Mouse (Mus musculus) hindlimb bud, embryonic 11.5 days (tissue): ENCODE measurements around the gene Ifngr2.

Experiments used
- DNase-seq: peaks from one replicate; pipeline ENCODE4 v3.0.0-alpha.2; 2012; ENCODE audit warnings: low read depth, low spot score; ENCODE audit errors: extremely low spot score

The Ifngr2 gene

DNA sequence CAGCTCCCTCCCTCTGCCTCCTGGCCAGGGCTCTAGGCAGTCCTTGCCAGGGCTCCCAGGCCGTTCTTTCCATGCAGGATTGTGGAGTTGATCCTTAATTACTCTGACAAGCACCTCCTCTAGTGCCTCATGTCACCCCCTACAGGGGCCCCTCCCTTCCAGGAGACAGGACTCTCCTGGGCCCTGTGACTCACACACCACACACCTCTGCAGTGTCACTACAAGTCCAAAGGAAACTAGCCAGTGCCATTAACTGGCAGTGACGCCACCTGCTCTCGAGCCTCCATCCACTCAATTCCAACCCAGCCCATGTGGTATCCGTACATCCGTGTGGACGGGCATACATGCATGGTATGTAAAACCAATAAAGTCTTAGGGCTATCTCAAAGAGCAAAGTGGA, 12.0 kb upstream of the Ifngr2 start:
- no peak for DNase-seq

DNA sequence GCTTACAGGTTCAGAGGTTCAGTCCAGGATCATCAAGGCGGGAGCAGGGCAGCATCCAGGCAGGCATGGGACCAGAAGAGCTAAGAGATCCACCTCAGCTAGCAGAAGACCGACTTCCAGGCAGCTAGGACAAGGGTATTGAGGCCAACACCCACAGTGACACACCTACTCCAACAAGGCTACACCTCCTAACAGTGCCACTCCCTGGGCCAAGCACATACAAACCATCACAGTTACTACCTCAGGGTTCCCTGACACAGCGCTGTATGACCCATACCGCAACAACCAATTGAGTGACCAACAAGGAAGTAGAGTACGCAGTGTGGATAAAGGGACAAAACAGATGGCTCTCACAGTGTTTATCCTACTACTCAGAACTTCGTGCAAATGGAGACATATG, 10.5 kb upstream of the Ifngr2 start:
- DNase-seq = no peak

DNA sequence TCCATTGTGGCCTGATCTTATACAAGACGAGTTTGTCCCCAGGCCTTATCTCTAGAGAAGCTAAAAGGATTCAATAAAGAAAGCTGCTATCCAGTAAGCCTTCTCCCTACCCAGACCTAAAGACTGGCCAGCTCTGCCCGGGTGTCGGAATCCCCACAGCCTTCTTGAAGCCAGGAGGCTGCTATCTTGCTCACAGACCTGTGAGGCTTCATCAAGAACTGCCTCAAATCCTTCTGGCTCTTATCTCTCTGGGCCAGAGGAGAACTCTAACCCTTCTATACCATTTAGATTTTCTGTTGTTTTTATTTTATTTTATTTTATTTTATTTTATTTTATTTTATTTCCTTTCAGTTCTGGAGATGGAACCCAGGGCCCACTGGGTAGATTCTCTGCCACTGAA, 9.8 kb upstream of the Ifngr2 start:
- no peak for DNase-seq

DNA sequence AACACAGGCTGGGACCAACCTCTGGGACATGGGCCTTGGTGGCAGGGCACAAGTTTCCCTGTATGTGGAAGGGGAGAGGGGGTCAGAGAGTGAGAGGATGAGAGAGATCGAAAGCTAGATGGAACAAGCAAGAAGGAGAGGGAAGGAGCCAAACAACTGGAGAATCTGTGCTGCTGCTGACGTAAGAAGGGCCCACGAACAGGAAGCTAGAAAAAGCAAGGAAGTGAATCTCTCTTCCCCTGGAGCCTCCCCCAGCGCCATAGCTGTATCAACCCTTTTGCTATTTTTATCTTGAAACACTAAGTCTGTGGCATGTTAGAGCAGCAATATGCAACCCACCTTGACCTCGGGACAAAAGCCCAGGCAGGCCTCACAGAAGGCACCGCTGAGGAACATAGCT, 8.8 kb upstream of the Ifngr2 start:
- DNase-seq = no peak

DNA sequence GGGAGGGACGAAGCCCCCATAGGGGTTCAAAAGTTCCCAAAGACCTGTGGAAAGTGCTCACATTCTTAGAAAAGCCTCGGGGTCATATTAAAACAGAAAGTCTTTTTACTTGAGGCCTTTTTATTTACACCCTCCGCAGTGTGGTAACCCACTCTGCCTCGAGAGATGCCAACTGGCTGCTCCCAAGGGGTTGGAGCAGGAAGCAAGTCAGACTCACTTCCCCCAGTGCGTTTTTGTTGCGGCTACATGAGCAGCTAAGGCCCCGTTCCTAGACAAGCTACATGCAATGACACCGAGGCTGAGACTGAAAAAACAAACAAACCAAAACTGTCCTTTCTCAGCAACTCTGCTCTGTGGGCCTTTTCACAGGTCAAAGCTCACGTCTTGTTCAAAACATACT, 8.4 kb upstream of the Ifngr2 start:
- DNase-seq = no peak

DNA sequence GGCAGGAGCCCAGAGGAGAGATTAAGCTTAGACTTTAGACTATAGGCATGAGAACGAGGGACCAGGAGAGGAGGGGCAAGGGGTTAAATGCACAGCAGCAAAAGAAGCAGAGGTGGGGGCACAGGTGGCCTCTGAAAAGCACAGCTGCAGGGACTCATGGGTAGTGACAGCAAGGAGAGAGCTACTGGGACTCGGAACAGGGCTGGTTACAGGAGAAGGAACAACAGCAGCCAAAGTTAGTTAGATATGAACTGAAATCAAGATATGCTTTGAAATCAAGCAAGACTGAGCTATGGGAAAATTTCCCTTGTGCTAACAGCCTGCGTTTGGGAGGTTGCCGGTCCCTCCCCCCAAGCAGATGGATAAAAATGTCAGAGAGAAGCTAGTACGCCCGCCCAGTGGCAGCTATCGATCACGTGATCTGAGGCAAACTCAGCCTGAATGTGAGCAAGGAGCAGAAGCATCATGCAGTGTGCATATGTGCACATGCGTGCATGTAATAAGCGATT, 5.2 kb upstream of the Ifngr2 start:
- no peak for DNase-seq

DNA sequence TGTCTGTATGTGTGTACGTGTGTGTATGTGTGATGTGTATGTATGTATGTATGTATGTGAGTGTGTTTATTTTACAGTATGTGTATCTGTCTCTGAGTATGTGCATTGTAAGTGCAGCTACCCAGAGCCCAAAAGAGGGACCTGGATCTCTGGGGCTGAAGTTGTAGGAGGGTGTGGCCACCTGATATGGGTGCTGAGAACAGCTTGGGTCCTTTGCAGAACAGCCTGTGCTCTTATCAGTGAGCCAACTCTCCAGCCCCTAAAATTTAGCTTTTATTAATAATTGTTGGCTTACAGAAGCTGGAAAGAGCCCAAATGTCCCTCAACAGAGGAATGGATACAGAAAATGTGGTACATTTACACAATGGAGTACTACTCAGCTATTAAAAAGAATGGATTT, 3.3 kb upstream of the Ifngr2 start:
- DNase-seq = no peak

DNA sequence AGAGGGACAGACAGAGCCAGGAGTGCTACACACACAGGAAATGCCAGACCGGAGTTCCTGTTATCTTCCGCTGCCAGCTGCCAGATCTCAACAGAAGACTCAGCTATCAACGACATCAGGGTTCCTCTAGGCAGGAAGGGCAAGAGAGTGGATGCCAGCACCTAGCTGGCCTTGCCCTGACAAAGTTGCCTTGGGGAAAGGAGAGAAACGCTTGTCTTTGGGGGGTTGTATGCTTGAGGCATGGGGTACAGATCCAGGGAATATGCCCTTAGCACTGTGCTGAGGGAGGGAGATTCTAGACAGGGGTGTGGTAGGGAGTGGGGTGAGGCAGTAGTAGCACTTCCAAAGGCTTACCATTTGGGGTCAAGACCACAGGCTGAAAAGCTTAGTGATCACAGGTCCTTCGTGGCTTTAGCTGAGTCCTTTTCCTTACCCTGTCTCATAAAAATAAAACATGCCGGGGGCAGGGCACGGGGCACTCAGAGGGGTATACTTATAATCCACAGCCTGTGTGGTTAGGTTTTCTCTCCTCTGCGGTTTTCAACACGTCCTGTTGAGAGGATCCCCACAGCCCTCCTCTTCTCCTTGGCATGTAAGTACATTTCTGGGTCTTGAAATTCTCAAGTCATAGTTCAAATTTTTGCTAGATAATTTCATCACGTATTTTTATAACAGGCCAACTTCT, 1.1 kb upstream of the Ifngr2 start:
- DNase-seq = no peak

DNA sequence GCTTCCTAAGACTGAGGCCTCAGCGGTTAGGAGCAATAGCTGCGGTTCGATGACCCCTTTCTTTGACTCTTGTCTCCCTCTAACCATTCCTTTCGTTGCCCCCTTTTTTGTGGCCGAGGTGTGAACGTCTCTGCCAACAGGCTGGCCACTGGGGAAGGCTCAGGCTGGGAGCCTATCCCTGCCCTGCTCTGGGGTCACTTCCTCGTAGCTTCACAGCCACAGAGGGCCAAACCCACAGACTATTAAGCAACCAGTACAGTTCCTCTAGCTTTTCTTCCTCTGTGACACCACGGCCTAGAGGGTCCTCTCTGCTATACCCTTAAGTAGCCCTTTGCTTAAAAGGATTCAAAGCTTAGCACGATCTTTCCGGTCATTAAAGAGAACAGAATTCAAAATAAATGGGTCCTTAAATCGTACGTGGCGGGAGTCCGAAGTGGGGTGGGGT, 459 bp upstream of the Ifngr2 start:
- no peak for DNase-seq

DNA sequence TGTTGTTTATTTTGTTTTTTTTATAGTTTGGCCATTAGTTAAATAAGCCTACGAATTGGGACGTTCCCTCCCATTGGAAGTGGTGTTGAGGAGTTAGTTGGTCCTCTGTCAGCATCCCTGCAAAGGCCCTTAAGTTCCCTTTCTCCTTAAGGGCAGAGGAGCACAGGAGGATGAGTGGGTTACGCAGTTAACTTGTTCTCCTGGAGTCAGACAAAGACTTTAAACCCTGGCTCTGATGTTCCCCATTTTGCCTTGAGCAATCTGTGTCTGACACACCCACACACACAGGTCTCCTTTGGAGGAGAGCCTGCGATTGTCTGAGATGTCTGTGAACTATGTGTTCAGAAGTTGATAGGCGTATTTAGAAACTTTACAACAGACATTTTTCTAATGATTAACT, 1.1 kb downstream of the Ifngr2 start:
- DNase-seq = no peak

DNA sequence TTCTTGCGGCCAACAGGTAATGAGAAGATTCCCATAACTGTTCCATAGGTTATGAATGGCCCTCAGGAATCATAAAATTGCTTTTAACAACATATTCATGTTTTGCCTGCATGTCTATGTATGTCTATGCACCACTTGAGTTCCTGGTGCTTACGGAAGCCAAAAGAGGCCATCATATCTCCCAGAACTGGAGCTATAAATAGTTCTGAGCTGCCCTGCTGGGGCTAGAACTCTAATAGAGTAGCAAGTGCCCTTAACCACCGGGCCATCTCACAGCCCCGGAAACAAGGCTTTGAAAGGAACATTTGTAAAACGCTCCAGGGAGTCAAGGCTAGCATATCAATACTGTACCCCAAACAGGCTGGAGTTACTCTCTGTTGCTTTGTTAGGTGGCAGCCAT, 1.7 kb downstream of the Ifngr2 start:
- DNase-seq = no peak

DNA sequence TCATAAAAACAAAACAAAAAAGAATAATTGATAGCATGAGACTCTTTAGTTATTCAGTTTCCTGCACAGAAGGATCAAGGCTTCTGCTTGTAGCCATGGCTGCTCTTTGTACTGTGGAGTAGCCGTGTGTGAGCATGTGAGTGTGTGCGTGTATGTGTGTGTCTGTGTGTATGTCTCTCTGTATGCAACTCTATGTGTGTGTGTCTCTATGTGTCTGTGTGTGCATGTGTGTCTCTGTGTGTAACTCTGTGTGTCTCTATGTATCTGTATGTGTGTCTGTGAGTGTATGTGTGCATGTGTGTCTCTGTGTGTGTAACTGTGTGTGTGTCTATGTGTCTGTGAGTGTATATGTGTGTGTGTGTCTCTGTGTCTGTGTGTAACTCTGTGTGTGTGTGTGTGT, 2.1 kb downstream of the Ifngr2 start:
- DNase-seq = no peak

DNA sequence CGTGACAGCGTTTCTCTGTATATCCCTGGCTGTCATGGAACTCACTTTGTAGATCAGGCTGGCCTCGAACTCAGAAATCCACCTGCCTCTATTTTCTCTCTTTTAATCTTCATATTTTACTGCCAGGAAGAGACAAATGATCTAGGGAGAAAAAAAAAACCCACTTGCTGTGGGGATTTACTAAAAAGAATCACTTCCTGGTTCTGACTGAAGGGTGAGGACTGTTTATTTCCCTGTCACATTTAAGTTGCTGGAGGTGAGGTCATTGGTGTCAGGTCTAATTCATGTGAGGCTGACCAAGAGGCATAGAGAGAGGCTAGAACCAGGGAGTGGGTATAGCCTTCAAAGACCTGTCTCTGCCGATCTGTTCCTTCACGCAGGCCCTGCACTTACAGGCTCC, 2.7 kb downstream of the Ifngr2 start:
- no peak for DNase-seq

DNA sequence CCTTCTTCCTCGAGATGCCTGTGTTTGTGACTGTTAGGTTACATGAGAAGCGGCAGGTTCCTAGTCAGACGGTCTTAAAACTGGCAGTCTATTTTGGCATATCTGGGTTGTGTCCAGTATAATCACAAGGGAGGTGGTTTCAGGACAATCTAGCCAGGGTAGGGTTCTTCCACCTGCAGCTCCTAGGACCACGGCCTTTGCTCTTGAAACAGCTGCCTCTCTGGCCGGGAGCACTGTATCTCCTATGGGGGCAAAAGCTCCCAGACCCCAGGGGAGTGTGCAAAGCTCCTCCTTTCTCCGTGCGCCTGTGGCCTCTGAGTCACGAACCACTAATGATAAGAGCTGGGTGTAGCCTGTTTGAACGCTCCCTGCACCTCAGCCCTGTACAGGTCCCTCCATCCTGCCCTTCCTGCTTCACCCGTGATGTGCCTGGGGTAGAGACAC, 4.2 kb downstream of the Ifngr2 start:
- DNase-seq = no peak

DNA sequence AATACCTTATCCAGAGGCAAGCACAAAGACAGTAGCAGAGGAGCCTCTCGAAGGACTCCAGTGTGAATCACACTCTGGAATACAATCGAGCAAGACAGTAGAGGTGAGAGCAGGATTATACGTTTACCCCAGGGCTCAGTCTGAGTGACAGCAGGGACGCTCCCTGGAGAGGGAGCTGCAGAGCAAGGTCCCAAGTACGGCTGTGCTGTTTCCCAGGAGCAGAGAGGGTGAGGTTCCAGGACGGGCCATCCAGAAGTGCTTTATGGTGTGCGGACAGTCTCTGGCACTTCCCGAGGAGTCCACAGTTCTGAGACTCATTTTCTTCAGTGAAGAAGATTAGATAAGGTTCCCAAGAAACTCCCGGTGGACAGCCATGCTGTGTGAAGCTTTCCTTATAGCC, 5.2 kb downstream of the Ifngr2 start:
- DNase-seq = no peak

DNA sequence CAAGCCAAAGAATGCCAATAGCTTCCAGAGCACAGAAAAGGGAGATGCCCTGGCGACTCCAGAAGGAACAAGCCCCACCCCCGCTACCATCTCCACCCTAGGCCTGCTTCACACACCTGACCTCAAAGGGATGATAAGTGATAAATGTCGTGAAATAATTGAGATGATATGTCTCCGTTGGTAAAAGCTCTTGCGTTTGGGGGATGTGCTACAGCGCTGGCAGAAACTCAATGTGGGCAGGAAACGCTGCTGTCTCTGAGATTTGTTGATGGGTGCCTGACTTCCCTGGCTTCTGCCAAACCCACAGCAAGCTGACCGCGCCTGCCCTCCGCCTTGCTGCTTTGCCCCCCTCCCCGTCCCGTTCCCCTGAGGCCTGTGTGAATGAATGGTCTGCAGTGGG, 6.8 kb downstream of the Ifngr2 start:
- DNase-seq = no peak

DNA sequence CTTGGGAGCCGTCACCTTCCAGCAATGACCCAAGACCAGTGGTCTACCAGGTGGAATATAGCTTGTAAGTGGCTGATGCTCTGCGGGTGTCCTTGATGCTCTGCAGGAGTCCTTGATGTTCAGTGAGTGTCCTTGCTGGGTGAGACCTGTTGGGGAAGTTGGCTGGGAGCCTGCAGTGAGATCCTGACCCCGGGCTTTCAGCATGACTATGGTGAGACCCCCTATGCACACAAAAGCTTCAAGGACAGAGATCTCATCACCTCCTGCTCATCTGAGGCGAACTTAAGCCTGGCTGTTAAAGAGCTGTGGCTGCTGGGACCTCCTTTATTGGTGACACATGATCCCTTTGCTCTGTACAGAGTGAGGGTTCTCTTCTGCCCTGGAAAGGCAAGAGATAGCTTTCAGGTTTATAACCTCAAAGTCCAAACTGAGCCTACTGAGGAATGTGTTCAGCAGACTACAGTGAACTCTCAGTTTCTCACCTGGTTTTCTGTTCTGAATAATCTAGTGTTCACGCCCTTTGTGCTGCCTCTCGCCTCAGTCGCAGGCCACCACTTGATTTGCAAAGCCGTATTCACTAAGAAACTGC, 8.2 kb downstream of the Ifngr2 start:
- DNase-seq = no peak

DNA sequence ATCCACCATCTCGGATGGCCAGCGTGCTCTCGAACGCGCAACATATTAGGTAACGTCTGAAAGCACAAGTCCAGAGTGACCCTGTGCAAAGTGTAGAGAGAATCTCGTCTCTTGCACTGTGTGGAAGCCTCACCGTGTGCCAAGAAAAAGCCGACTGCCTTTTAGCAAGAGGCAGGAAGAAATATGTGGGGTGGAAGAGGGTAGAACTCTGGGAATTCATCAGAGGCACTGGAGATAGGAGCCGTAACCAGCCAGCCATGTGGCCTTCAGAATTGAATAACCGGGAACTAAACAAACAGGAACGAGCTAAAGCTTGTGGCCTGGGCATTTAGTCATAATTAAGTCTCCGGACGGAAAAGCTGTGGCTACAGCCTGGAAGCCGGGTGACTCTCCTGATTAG, 9.8 kb downstream of the Ifngr2 start:
- no peak for DNase-seq

DNA sequence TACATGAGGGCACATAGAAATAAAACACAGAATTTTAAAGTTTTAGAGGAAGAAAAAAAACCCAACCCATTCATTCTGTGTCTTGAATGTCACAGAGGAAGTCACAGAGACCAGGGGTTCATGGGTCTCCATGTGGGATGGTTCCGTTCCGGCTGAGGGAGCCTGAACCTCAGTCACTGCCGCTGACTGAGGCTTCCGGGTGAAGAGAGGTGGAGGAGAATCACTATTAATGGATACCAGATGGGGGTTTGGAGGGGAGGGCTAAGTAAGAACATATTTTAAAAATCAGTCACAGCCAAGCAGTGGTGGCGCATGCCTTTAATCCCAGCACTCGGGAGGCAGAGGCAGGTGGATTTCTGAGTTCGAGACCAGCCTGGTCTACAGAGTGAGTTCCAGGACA, 10.3 kb downstream of the Ifngr2 start:
- DNase-seq = no peak

DNA sequence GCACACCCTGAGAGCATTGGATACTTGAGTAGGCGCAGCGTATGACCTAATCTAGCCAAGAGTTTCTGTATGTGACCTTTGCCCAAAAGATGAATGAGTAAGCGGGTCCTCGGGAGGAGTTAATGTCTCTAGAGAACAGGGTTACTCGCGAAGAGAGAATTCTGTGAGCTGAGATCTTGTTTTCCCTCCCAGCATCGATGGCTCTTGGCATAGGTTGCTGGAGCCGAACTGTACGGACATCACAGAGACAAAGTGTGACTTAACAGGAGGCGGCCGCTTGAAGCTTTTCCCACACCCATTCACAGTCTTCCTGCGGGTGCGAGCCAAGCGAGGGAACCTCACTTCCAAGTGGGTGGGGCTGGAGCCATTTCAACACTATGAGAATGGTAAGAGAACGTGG, 10.8 kb downstream of the Ifngr2 start:
- DNase-seq = no peak

DNA sequence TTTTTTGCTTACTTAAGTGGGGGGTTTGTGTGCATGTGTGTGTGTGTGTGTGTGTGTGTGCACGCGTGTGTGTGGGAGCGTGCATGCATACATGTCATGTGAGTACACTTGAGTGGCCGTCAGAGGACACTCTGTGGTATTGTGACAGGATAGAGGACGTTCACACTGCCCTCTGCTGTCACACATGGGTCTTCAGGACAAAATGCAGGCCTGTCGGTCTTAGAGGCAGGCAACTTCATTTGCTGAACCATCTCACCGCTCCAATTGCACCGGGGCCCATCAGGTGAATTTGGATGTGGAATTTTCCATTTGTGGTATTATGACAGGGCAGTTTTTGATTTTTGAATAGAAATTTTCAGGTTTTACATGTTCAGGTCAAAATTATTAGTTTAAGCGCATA, 14.2 kb downstream of the Ifngr2 start:
- no peak for DNase-seq

DNA sequence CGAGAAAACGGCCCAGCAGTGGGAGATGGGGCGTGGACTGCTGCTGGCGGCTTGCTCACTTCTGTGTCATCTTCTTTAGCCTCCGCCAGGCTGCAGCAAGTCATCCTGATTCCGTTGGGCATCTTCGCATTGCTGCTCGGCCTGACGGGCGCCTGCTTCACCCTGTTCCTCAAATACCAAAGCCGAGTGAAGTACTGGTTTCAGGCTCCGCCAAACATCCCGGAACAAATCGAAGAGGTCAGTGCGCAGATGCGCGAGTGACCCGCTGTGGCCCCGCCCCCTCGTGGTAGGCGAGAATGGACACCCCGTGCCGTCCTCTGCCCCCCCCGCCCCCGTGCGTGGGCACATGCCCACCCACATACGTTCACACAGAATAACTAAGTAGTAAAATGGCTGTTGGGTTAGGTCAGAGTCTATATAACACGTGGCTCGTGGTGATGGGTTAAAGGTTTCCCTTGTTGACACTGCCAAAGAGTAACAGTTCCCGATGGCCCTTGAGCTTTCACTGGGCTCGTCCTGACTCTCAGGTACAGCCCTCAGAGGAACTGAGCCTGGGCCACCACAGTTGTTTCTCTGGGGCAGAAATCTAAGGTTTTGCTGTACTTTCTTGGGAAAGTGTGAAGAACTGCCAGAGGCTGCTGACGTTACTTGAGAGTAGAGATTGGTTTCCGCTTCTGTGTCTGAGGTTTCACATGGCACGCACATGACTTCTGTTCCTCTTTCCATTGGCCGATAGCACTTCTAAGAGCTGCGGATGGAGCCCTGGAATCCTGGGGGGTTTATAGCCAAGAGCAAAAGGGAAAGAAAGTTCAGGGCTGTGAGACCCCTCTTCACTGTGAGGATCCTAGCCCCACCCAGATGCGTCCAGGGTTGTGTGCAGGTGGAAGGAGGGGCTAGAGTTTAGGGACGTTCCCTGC, 14.9 kb downstream of the Ifngr2 start:
- no peak for DNase-seq
